Mouse (Mus musculus) olfactory bulb, adult 2 months (tissue): ENCODE measurements at regions not wholly inside any gene's neighbourhood (a gene's known extent, or its start where the extent isn't known, plus 50 kb on each side); places are given as distances from the start of the nearest gene placed in this dataset.

Experiments used
- CTCF ChIP-seq: fragments of 200-500 bp; IDR thresholded peaks from 2 replicates; pipeline ENCODE4 v1.5.1; 2012; ENCODE audit warnings: low read depth, mild to moderate bottlenecking, low read length, moderate library complexity; ENCODE audit not compliant: insufficient read depth
- POLR2A ChIP-seq: fragments of 200-500 bp; IDR thresholded peaks from 2 replicates; pipeline ENCODE4 v1.6.1; 2012; ENCODE audit warnings: mild to moderate bottlenecking, low read depth, low read length, moderate library complexity; ENCODE audit not compliant: insufficient read depth

DNA sequence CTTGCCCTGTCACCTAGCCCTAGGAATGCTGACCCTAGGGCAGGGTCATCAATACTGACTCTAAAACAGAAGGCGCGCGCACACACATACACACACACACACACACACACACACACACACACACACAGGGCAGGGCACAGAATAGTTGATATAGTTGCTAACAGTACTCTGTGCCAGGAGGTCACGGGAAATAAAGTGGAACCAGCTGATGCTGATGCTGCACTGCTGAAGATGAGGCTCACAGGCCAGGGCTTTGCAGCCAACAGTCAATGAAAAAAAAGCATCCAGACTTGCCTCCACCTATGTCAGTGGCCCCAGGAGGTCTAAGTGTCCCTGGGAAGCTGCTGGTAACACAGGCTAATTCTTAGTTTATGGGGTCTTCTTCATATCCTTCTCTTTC, 50.7 kb upstream of the Tsc22d1 start:
- TF ChIP-seq CTCF, result no peak
- TF ChIP-seq POLR2A, result no peak
